Mouse (Mus musculus): ENCODE measurements around the gene Mmp2. TPM values are rescaled to one million over a fixed set of nuclear protein-coding genes. Genes with fewer than 3 reads are reported as not detected.
A peak's percentile ranks its signal among the peaks of the same experiment; 100 is the strongest.
"Not testable (repeated sequence)": the region's sequence is repeated elsewhere in the genome, so short reads cannot be mapped to it uniquely, and the experiment has no call there.

The Mmp2 gene
- polyA plus RNA-seq (2012; rRNA removed), result 22.0 and 29.7 TPM in 2 replicates

DNA sequence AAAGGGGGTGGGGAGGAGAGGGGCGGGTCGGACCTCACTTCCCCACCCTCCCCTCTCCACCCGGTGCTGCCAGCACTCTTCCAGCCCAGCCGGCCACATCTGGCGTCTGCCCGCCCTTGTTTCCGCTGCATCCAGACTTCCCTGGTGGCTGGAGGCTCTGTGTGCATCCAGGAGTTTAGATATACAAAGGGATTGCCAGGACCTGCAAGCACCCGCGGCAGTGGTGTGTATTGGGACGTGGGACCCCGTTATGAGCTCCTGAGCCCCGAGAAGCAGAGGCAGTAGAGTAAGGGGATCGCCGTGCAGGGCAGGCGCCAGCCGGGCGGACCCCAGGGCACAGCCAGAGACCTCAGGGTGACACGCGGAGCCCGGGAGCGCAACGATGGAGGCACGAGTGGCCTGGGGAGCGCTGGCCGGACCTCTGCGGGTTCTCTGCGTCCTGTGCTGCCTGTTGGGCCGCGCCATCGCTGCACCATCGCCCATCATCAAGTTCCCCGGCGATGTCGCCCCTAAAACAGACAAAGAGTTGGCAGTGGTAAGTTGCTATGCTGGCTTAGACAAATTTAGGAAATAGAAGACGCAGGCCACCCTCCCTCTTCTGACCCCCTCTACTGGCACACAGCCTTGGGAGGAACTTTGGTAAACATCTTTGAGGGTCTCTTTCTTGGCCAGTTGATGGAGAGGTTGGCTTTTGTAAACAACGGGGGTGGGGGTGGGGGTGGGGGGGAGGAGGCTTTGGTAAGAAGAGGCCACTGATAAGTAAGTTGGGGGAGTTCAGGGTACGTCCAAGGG, at the start of gene Mmp2:
Gene Mmp2 (plus strand): TSS at position 49 of the 792 bp plus-strand sequence.
- TF ChIP-seq POLR2A (IDR thresholded peaks at IDR 0.05; ENCODE audit: borderline replicate concordance, extremely low read depth, insufficient read depth, insufficient read length, poor library complexity, severe bottlenecking) (no peak), CTCF (IDR thresholded peaks at IDR 0.05; ENCODE audit: borderline replicate concordance, extremely low read depth, insufficient read depth, insufficient read length) (peak; percentile 23; the same call in 1 of the 2 replicates)
- peak; percentile 32 for DNase-seq (ENCODE audit: low read depth)

- no peak for DNase-seq (ENCODE audit: low read depth)
- TF ChIP-seq POLR2A (IDR thresholded peaks at IDR 0.05; ENCODE audit: borderline replicate concordance, extremely low read depth, insufficient read depth, insufficient read length, poor library complexity, severe bottlenecking) (no peak), CTCF (IDR thresholded peaks at IDR 0.05; ENCODE audit: borderline replicate concordance, extremely low read depth, insufficient read depth, insufficient read length) (no peak)
These were observed 46.1 kb upstream of the Mmp2 start for GRCm38 (mm10) chr8:92780976-92781375.

DNA sequence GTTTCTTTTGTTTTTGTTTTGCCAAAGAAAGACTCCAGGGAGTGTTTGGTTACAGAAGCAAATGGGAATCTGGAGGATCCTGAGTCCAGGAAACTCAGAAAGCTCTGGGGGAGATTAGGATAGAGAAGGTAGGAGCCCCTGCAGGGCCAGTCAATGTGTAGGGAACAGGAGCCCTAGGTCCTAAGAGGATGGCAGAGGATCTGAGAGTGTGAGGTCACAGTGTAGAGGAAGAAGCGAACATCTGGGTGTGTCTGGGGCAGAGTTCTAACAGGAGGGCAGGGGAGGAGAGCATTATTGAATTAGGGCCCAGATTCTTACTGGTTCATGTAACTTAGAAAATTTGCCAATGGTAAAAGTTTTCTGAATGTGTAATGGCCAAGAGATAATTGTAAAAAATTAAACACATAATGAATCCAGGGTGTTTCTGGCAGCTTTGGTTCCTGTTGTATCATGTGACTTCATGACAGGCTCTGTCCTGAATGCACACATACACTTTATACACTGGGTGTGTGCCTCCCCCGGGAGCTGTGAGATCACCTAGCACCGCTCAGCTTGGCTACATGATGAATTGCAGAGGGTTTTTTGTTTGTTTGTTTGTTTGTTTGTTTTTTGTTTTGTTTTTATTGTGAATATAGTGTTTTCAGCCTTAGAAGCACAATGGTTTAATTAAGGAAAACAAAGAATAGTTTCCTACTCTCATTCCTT, 43.0 kb upstream of the Mmp2 start:
- no peak for DNase-seq (ENCODE audit: low read depth)
- TF ChIP-seq CTCF (IDR thresholded peaks at IDR 0.05; ENCODE audit: borderline replicate concordance, extremely low read depth, insufficient read depth, insufficient read length) (no peak), POLR2A (IDR thresholded peaks at IDR 0.05; ENCODE audit: borderline replicate concordance, extremely low read depth, insufficient read depth, insufficient read length, poor library complexity, severe bottlenecking) (no peak)

DNA sequence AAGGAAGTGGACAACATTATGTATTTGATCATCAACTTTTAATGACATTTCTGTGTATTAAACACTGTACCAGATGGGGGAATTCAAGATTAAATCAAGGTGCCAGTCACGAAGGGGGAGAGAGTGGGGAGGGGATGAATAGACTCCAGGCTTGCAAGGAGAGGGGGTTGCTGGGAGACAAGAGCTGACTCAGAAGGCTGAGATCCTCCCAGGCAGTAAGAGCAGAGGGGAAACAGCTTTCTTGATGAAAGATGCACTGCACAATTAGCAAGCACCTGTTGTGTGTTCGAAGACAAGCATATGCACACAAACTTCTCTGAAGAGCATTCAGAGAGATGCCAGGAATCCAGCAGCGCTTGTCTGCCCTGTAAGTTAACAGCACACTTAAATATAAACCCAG, 36.3 kb upstream of the Mmp2 start:
- peak; percentile 31 for DNase-seq (ENCODE audit: low read depth)
- TF ChIP-seq POLR2A (IDR thresholded peaks at IDR 0.05; ENCODE audit: borderline replicate concordance, extremely low read depth, insufficient read depth, insufficient read length, poor library complexity, severe bottlenecking) (no peak), CTCF (IDR thresholded peaks at IDR 0.05; ENCODE audit: borderline replicate concordance, extremely low read depth, insufficient read depth, insufficient read length) (no peak)

DNA sequence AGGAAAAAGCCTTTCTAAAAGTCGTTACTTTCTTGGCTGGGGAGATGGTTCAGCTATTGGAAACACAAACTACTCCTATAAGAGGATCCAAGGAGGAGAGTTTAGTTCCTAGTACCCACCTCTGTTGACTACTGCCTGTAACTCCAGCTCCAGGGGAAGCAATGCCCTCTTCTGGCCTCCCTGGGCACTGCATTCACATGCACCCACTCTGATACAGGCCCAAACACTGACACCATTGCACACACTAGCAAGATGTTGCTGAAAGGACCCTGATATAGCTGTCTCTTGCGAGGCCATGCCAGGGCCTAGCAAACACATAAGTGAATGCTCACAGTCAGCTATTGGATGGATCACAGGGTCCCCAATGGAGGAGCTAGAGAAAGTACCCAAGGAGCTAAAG, 35.1 kb upstream of the Mmp2 start:
- DNase-seq (ENCODE audit: low read depth), result not testable (repeated sequence)

DNA sequence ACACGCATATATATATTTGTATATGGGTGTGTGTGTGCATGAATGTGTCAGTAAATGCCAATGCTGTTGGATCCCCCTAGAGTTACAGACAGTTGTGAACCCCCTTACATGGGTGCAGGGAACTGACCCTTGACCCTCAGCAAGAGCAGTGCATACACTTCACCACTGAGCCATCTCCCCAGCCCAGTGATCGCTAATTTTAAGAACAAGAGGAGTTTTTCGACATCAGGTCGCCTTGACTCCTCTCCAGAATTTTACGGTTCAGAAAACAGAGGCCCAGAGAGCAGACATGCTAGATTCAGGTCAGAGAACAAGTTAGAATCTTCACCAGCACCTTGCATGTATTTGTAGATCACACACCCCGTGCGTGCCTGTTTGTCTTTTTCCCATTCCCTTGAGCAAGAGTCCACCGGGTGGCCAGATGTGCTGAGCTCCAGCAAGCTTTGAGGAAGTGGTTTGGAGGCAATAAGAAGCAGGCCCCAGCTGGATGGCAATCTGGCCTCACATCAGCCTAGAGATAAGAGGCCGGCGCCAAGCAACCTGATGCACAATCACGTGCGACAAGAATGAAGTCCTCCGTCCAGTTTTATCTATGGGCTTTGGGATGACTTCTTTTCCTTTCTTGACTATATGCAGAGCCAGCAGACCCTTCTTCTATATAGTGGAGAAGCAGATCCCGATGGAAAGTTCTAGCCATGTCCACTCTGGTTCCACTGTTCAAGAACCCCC, 33.1 kb upstream of the Mmp2 start:
- TF ChIP-seq CTCF (IDR thresholded peaks at IDR 0.05; ENCODE audit: borderline replicate concordance, extremely low read depth, insufficient read depth, insufficient read length) (no peak), POLR2A (IDR thresholded peaks at IDR 0.05; ENCODE audit: borderline replicate concordance, extremely low read depth, insufficient read depth, insufficient read length, poor library complexity, severe bottlenecking) (no peak)
- no peak for DNase-seq (ENCODE audit: low read depth)

GRCm38 (mm10) chr8:92797527-92797931, 29.6 kb upstream of the Mmp2 start:
- TF ChIP-seq POLR2A (IDR thresholded peaks at IDR 0.05; ENCODE audit: borderline replicate concordance, extremely low read depth, insufficient read depth, insufficient read length, poor library complexity, severe bottlenecking) (no peak), CTCF (IDR thresholded peaks at IDR 0.05; ENCODE audit: borderline replicate concordance, extremely low read depth, insufficient read depth, insufficient read length) (no peak)
- DNase-seq (ENCODE audit: low read depth), result peak; percentile 77

DNA sequence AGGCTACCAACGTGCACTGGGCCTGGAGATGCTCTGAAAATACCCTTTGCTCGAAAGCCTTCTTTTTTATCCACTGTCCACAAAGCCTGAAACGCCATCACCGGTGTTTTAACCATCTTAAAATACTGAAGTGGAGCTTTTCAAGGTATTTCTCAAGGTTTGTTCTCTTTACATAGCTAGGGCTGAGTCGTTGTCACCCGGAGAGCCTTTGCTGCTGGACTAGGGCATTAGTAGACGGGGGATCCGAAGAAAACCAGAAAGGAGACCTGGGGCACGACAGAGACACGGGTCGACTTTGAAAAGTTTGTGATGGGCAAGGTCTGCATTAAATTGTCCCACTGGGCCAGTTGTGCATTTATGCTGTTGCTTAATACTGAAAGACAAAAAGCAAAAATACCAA, 27.7 kb upstream of the Mmp2 start:
- TF ChIP-seq POLR2A (IDR thresholded peaks at IDR 0.05; ENCODE audit: borderline replicate concordance, extremely low read depth, insufficient read depth, insufficient read length, poor library complexity, severe bottlenecking) (no peak), CTCF (IDR thresholded peaks at IDR 0.05; ENCODE audit: borderline replicate concordance, extremely low read depth, insufficient read depth, insufficient read length) (no peak)
- DNase-seq (ENCODE audit: low read depth), result no peak

DNA sequence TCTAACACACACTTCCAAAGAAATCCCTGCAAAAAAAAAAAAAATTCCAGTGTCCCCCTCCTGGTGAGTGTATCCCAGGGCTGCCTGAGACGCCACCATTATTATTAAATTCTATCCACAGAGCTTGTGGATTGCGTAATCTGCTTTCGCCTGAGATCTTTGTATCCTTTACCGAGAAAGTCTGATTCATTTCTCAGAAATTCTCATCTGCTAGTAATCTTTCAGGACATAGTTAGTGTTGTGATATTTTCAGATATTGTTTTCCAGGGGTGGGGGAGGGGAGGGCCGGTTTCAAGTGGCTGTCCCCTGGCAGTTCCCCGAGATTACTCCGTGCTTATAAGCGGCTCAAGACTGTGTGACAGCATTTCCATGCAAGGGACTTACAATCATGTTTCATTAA, 25.9 kb upstream of the Mmp2 start:
- no peak for TF ChIP-seq POLR2A (IDR thresholded peaks at IDR 0.05; ENCODE audit: borderline replicate concordance, extremely low read depth, insufficient read depth, insufficient read length, poor library complexity, severe bottlenecking)
- TF ChIP-seq CTCF (IDR thresholded peaks at IDR 0.05; ENCODE audit: borderline replicate concordance, extremely low read depth, insufficient read depth, insufficient read length), result no peak
- DNase-seq (ENCODE audit: low read depth), result peak; percentile 45

GRCm38 (mm10) chr8:92802591-92802990, 24.5 kb upstream of the Mmp2 start:
- DNase-seq (ENCODE audit: low read depth), result no peak
- TF ChIP-seq CTCF (IDR thresholded peaks at IDR 0.05; ENCODE audit: borderline replicate concordance, extremely low read depth, insufficient read depth, insufficient read length) (no peak), POLR2A (IDR thresholded peaks at IDR 0.05; ENCODE audit: borderline replicate concordance, extremely low read depth, insufficient read depth, insufficient read length, poor library complexity, severe bottlenecking) (no peak)

- TF ChIP-seq CTCF (IDR thresholded peaks at IDR 0.05; ENCODE audit: borderline replicate concordance, extremely low read depth, insufficient read depth, insufficient read length) (no peak), POLR2A (IDR thresholded peaks at IDR 0.05; ENCODE audit: borderline replicate concordance, extremely low read depth, insufficient read depth, insufficient read length, poor library complexity, severe bottlenecking) (no peak)
- no peak for DNase-seq (ENCODE audit: low read depth)
These were observed 14.3 kb upstream of the Mmp2 start for GRCm38 (mm10) chr8:92812773-92813172.
